In genomic region chr13:110039779-110040498, GRCm38 (mm10) we compare ENCODE assay signal across 9 mouse cellular contexts.
DNase-seq lines count a peak whose midpoint lies in the region; TF ChIP-seq lines count a peak whose summit lies in the region.
"Had no signal": no experiment of that assay in that cellular context is flagged by ENCODE, and none has a peak within 500 bp of the region (broad histone marks: within the 10 kb centered on the region; RNA-seq: fewer than 3 reads in every experiment).

No protein-coding gene starts in this region.

- WGBS in heart, adult 2 months = 85% methylated on average over 3 of the region's 3 CpGs

- intact Hi-C loops in heart, adult 2 months (cut with DNase I) = loop anchor here (2.0 to 5.0 kb wide), 2 partner anchors 117 to 263 kb away; no protein-coding TSS in a partner anchor
- intact Hi-C loops in left cerebral cortex, postnatal 14 days (cut with DNase I) = no loop called here

- no peaks in the 10 kb centered on the region for H3K36me3 ChIP-seq in heart, adult 2 months (ENCODE audit: control insufficient read depth, insufficient read depth, low read length)

- H3K9ac ChIP-seq in heart, adult 2 months (ENCODE audit: low read depth, low read length) = no peak overlapping the region

- H3K4me3 ChIP-seq in heart, adult 2 months = no peak overlapping the region
- H3K4me3 ChIP-seq: myocyte had no signal

- H3K4me1 ChIP-seq in heart, adult 2 months (ENCODE audit: control insufficient read depth, insufficient read depth, low read length) = no peaks in the 10 kb centered on the region

- DNase-seq in heart, adult 2 months = no peak
- no peak for DNase-seq in heart, adult 8-10 months (ENCODE audit: low spot score)
- DNase-seq in urinary bladder, postnatal 14 days (ENCODE audit: low spot score) = peak; percentile 23
- DNase-seq in urinary bladder, postnatal 10 days (ENCODE audit: low spot score) = no peak
- peak; percentile 63 for DNase-seq in embryo, embryonic 11 days
- DNase-seq in left cerebral cortex, postnatal 14 days (ENCODE audit: low spot score in 2 of 2) = peak; percentile 52 to 63
- DNase-seq in neural tube, embryonic 10.5 days (ENCODE audit: extremely low spot score, low spot score) = peak; percentile 31
- DNase-seq in yolk sac, embryonic 10.5 days (ENCODE audit: low spot score) = no peak

- peak; percentile 79 for TF ChIP-seq CTCF in heart, adult 2 months (IDR thresholded peaks at IDR 0.05)

- no peak overlapping the region for H3K27ac ChIP-seq in heart, adult 2 months

- H3K27me3 ChIP-seq in heart, adult 2 months (ENCODE audit: control insufficient read depth, insufficient read depth, low read length) = no peaks in the 10 kb centered on the region

- TF ChIP-seq POLR2A in heart, adult 2 months (IDR thresholded peaks at IDR 0.05; ENCODE audit: insufficient read depth, low read depth, low read length) = no peak

- no peaks in the 10 kb centered on the region for H3K79me2 ChIP-seq in heart, adult 2 months (replicated peaks; ENCODE audit: control insufficient read depth, insufficient read depth, low read length)

- no peak for TF ChIP-seq EP300 in heart, adult 2 months (IDR thresholded peaks at IDR 0.05; ENCODE audit: insufficient read depth, low read depth, low read length)

Comparison
In these comparisons a context has a peak if more than half of its experiments do, and no peak if none do; other contexts are left out.
1. DNase-seq: peak in urinary bladder, postnatal 14 days (single experiment), embryo, embryonic 11 days (single experiment), left cerebral cortex, postnatal 14 days (2 of 2) and neural tube, embryonic 10.5 days (single experiment); none in heart, adult 2 months (0 of 2), heart, adult 8-10 months (single experiment), urinary bladder, postnatal 10 days (single experiment) and yolk sac, embryonic 10.5 days (single experiment).